Mouse (Mus musculus) heart, postnatal 0 days (tissue): ENCODE data around the gene Ap2m1.

ENCODE experiments used
- CTCF ChIP-seq: IDR thresholded peaks from 2 replicates; pipeline ENCODE4 v1.5.1; 2016; ENCODE audit warnings: antibody characterized with exemption, control low read depth, low read depth
- EP300 ChIP-seq: IDR thresholded peaks from 2 replicates; pipeline ENCODE4 v1.6.1; 2016; ENCODE audit warnings: antibody characterized with exemption, low read depth

- TF ChIP-seq CTCF (no peak), EP300 (no peak)
Observed at GRCm38 (mm10) chr16:20589939-20590679, 54.8 kb downstream of the Ap2m1 start.
